Mouse (Mus musculus) cerebellum, adult 9-11 months (tissue): ENCODE results near the gene Sec24c.
"Not testable (repeated sequence)": the region's sequence is repeated elsewhere in the genome, so short reads cannot be mapped to it uniquely, and the experiment has no call there.

Experiments
- DNase-seq: peaks from one replicate; pipeline ENCODE4 v3.0.0; 2022

Sec24c gene

DNA sequence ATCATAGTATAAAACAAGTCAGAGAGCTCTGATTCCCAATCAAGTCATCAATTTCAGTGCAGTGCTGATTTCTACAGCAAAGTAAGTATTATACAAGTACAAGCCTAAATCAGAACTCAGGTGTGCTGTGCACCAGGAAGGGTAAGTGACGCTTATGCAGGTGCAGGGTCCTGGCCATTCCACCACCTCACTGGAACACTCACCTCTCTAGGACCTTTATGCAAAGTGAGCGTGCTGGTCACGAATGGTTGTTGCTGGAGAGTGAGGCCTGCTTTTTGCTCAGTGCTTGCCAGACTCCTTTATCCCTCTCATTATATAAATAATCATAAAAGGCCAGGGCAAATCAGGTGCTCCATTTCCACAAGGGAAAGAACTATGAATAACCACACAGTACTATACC lies 26.3 kb downstream of the Sec24c start:
- DNase-seq: no peak

DNA sequence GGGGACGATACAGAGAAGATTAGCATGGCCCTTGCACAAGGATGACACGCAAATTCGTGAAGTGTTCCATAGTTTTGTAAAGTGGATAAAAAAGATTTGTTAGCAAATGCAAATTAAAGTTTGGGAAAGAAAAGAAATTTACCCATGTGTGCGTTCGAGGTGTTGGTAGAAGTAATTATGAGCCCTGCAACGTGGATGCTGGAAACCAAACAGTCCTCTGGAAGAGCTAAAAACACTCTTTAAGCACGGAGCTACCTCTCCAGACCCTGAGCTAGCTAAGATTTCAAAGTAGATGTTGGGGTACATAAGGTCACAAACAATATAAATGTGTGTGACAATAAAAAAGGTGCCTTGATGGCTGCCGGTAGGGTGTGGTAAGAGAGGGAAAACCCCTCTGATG lies 27.4 kb downstream of the Sec24c start:
- DNase-seq: no peak

DNA sequence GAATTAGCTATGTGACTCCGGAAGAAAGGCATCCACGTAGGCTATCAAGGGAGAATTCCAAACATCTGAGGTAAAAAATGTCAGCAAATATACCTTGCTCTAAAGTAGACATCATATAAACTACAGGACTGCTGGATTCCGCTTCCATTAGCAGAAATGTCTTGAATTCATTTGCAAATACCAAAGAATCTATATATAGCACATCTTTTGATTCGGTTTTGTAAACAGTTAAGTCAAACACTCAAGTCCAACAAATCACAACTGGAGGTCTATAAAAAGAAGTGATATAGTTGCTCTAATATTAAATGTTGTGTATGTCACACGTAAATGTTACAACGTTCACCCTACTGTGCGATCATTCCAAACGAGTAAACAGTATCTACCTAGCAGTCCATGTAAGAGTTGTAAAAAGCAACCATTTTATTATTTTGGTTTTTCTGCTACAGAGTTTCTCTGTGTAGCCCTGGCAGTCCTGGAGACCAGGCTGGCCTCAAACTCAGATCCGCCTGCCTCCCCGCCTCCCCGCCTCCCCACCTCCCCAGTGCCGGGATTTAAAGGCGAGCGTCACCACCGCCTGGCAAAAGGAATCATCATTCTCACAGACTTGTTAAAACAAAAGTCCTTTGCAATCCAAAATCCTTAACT lies 28.1 kb downstream of the Sec24c start:
- no peak for DNase-seq

DNA sequence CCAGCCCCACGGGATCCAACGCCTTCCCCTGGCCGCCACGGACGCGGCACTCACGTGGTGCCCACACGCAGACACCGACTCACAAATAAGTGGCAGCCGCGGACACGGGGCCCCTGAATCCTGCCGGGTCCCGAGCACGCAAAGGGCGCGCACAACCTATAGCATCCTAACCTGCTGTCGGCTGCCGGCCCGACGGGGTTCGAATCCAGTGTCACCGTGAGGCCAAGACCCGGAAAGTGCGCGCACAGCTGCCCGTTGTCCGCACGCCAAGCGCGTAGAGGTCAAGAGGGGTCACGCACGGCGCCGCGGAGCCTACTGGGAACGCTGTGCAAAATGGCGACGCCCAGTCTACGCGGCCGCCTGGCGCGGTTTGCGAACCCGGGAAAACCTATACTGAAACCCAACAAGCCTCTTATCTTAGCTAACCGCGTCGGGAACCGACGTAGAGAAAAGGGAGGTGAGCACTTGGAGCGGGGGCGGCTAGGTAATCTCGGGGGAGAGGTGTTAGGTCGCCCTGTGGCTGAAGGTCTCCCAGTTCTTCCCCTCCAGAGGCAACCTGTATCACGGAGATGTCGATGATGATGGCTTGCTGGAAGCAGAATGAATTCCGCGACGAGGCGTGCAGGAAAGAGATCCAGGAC lies 28.8 kb downstream of the Sec24c start, which contains the start of gene Chchd1:
TSS of gene Chchd1 (plus strand) at position 266 of the 641 bp plus-strand sequence.
- DNase-seq: peak; percentile 88

DNA sequence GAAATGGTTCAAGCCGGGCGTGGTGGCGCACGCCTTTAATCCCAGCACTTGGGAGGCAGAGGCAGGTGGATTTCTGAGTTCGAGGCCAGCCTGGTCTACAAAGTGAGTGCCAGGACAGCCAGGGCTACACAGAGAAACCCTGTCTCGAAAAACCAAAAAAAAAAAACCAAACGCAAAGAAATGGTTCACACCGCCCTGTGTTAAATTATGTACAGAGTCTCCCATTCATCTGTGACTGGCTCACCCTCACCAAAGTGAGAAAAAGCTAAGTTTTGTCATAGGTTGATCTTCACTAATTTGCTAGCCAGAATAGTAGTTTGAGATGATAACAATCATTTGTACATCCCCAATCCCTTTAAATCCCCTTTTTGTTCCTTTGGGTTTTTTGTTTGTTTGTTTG lies 29.4 kb downstream of the Sec24c start:
- not testable (repeated sequence) for DNase-seq

DNA sequence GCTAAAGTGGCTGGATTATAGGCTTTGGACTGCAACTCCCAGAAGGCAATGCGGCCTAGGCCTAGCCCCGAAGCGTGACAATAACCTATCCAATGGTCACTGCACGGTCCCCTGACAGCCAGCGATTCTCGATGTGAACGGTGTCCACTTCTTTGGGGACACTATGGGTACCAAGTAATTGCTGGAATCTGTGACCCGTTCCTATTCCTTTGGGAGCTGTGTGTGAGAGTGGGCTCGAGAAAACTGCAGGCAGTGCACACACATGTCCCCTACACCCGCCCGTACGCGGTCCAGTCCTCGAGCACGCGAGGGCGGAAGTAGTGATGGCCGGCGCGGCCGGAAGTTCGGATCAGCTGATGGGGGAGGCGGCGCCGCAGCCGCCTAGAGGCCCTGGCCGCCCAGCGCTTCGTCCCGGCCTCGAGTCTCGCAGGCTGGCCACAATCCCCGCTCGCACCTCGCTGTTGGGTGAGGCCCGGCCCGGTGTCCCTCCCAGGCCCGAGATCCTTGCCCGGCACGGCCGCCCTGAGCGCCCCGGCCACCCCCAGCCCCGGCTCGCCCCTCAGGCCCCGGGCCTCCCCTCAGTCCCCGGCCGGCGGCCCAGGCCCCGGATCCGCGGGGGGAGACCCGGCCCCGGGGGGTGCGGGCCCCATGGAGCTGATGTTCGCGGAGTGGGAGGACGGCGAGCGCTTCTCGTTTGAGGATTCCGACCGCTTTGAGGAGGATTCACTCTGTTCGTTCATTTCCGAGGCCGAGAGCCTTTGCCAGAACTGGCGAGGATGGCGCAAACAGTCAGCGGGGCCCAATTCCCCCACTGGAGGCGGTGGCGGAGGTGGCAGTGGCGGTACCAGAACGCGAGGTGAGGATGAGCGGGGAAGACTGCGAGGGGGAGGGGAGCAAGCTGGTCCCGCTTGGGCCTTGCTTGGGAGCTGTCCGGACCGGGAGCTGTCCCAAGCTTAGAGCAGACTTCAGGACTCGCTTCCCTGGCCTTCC lies 33.4 kb downstream of the Sec24c start, which contains the start of gene Zswim8:
TSS of gene Zswim8 (plus strand) at position 352 of the 990 bp plus-strand sequence.
- DNase-seq: peak; percentile 91

DNA sequence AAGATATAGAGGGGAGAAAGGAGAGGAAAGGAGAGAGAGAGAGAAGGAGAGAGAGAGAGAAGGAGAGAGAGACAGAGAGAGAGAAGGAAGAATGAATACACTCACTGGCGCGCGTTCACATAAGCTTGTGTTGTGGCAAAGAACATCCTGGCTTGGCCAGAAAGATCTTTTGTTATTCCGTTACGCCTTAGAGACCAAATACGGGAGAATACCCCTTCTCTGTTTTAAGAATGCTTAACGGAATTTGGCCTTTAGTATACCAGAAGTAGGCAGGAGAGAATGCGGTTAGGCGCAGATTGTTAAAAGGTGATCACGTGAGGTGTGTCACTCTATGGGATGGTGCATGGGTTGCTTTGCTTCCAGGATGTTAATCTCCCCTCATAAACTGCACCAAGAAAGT lies 34.1 kb downstream of the Sec24c start:
- DNase-seq: no peak

DNA sequence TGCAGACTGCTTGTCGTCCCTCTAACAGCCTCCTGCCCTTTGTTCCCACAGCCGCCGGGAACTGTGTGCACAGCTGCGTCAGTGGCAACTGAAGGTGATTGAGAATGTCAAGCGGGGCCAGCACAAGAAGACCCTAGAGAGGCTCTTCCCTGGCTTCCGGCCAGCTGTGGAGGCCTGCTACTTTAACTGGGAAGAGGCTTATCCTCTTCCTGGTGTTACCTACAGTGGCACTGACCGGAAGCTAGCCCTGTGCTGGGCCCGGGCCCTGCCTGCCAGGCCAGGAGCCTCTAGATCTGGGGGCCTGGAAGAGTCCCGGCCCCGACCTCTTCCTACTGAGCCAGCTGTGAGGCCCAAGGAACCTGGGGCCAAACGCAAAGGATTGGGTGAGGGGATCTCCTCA lies 39.7 kb downstream of the Sec24c start:
- no peak for DNase-seq

DNA sequence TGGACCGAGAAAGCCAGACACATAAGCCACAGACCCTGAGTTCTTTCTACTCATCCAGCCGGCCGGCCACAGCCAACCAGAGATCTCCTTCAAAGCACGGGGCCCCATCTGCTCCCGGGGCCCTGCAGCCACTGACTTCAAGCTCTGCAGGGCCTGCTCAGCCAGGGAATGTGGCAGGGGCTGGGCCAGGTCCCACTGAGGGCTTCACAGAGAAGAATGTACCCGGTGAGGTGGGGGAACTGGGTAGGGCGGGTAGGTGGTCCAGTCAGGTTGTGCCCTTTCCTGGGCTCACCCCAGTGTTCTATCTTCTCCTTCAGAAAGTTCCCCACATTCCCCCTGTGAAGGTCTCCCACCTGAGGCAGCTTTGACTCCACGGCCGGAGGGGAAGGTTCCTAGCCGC lies 44.3 kb downstream of the Sec24c start:
- DNase-seq: no peak

DNA sequence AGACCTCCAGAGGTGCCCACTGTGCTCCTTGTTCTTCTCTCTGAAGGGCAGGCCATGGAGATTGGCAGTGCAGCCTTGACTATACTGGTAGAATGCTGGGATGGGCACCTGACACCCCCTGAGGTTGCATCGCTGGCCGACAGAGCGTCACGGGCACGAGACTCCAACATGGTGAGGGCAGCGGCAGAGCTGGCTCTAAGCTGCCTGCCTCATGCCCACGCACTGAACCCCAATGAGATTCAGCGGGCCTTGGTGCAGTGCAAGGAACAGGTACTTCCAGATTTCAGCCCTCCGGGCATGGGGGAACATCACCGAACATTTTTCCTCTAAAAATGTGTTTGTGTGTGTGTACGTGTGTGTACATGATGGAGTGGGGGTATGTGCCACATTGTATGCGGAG lies 45.7 kb downstream of the Sec24c start:
- DNase-seq: no peak

DNA sequence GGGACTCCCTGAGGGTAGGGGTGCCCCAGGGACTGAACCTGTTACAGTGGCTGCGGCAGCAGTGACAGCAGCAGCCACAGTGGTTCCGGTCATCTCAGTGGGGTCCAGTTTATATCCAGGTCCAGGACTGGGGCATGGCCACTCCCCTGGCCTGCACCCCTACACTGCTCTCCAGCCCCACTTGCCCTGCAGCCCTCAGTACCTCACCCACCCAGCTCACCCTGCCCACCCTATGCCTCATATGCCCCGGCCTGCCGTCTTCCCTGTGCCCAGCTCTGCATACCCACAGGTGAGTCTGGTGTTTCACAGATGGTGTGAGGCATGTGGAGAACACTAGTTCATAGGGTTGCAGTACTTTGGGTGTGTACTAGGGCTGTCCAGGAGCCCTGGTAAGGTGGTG lies 47.3 kb downstream of the Sec24c start:
- no peak for DNase-seq

DNA sequence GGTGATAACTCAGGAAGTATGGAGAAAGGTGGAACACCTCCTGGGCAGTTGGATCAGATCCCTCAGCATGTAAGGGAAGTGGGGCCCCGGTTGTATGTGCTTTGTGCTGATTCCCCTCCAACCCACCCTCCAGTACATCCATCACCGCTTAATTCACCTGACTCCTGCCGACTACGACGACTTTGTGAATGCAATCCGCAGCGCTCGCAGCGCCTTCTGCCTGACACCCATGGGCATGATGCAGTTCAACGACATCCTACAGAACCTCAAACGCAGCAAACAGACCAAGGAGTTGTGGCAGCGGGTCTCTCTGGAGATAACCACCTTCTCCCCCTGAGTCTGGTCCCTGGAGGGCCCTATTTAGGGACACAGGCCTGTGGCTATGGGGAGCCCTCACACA lies 48.9 kb downstream of the Sec24c start:
- DNase-seq: no peak

DNA sequence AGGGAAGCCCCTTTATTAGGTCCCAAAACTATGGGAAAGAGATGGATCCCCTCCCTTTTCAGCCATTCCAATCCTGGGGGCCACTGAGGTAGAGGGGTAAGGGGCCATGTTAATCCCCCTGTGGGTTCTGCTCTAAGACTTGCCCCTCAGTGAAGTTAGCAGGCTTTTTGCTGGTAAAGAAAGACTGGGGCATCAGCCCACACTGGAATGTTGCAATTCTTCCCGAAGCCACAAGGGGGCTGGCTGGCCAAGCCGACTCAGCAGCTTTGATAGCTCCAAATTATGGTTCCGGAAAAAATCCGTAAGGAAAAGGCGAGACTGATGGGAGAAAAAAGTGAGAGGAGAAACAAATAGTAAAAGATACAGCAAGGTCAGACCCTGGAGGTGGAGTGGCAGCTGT lies 49.9 kb downstream of the Sec24c start:
- peak; percentile 57 for DNase-seq

DNA sequence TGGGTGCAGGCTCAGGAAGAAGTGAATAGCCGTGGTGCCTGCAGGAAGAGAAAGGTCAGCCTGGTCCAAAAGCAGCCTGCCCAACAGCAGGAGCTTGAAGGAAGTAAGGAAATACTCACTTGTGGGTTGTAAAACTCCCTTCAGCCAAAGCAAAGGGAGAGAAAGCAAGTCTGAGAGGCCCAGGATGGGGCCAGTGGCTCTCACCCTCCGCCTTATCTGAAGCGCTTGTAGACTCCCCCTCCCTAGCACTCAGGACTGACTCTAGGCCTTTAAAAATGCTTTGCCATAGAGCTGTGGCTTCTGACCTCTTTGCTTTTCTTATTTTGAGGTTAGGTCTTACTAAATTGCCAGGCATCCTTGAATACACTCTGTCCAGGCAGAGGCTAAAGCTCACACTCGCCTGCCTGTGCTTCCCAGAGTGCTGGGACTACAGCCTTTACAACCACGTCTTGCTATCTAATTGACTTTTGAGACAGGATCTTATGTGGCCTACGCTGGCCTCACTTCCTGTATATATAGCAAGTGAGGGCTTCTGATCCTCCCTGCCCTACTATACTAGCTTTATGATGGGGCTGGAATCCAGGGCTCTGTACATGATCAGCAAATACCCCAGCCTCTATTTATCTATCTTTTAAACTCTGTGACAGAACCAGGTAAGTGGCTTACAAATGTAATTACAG lies 51.7 kb downstream of the Sec24c start:
- DNase-seq: no peak

DNA sequence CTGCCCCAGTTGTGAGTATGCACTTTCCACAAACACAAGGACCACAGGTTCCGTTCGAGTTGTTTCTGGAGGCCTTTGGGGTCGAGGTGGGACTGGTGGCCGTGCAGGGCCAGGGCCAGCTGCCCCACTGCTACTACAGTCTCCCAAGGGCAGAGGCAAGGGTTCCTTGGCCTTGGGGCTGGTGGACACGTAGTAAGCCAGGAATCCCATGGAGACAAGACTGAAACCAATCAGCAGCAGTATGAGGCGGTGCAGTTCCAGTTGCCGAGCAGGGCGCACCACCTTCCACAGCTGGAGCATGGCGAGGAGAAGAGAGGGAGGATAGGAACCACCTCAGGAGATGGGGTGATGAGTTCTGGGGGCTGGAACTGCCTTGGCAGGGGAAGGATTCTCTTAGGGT lies 55.8 kb downstream of the Sec24c start:
- DNase-seq: no peak

DNA sequence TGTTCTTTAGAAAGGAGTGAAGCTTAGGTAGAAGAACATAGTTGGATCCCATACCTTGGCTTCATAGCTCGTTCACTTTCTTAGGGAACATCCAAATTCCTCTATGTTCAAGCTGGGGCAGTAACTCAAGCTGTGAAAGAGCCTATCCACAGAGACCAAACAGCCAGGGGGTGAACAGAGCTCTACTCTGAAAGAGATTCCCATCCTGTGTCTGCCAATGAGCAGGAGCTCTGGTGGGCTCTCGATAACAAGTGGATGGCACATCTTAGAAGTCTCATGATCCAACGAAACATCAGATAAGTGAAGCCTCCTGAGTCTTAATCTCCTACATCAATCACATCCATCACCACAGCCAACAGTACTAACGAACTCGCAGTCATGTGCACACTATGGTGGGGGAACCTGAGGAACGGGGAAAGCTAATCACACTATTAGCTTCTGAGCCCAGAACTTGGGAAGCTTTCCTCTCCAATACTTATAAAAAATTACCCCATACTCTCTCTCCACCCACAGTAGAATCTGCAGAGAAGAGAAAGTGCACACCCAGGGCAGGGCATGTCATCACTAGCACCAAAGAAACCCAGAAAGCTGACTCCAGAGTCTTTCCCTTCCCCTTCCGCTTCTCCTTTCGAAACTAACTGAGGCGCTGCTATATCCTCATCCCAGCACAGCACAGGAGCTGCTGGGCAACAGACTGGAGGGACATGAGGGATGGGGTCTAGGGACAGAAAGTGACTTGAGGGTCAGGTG lies 56.9 kb downstream of the Sec24c start:
- no peak for DNase-seq

DNA sequence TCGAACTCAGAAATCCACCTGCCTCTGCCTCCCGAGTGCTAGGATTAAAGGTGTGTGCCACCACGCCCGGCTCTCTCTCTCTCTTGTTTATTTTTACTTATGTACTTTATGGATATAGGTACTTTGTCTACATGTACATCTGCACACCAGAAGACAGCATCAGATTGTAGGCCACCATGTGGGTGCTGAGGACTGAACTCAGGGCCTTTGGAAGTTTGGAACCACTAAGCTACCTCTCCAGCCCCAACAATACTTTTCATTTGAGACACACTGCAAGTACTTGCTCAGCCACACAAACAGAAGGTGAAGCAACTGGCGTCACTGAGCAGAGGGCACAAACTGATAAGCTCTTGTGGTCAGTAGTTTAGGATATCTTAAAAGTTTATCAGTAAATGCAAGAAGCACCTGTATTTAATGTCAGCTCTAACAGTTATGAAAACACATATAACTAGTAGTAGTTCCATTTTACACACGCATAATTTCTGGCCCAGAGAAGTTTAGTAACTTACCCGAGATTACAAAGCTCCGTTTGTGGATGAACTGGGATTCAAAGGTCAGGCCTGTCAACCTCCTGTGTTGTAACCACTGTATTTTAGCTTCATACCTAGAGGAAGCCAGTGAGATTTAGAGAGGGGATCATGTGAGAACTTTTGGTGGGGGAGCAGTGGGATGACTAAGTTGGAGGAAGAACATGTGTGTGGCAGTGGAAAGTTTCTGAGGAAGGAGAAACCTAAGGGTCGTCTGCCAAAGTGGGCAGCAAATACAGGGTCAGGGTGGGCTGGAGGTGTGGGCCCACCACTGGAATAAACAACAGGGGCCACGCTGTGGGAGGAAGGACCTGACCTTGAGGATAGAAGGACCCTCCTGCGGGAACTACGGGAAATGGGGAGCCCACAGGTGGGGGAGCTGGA lies 59.2 kb downstream of the Sec24c start:
- DNase-seq: no peak

DNA sequence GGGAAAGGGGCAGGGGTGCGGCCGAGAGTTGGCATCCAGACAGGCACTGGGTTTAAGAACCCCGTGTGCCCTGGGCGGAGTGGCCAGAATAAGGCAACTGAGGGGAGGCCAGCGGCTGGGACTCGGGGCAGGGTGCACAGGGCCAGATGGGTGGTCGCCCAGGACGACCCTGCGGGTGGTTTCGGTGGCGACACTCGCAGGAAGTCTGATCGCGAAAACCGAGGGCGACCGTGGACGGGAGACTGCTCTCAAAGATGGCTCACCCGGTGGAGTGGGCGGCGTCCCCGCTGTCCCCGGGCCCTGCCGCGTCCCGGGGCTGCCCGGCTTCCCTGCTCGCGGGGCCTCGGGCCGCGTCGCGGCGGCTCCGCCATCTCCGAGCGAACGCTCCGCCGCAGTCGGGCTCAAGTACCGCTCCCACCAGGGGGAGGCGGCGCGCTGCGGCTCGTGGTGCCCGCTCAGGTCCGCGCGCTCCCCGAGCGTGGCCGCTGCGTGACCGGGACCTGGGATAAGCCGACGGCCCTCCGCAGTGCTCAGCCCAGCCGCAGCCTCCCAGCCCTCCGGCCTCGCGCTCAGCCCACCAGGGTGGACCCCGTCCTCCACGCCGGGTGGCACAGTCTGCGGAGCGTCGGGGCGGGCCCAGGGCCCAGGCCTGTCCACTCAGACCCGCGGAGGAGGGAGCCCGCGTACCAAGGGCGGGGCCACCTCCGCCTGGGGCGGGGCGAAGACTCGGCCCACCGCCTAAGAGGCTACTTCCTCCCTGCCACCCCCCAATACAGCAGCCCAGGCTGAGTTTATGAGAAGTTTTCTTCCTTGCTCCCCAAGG lies 60.1 kb downstream of the Sec24c start, which contains the start of gene Ndst2:
TSS of gene Ndst2 (minus strand) at position 611 of the 823 bp plus-strand sequence.
- peak; percentile 92 for DNase-seq

DNA sequence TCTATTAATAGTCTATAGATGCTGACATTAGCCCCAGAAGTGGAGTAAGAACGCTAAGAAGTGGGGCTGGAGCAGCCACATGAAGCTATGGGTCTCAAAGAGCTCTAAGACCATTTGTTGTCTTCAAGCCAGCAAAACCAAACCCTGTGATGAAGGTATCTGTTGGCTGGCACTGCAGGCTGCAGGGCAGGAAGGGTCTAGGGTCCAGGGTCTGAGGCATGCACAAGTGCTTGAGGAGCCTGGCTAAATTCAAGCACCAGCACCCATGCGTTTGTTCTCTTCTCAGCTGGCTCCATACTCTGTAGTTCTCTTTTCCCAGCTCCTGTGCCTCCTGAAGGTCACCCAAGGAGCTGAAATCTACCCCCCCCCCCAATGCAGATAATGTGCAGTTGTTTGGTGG lies 60.9 kb downstream of the Sec24c start:
- peak; percentile 56 for DNase-seq

DNA sequence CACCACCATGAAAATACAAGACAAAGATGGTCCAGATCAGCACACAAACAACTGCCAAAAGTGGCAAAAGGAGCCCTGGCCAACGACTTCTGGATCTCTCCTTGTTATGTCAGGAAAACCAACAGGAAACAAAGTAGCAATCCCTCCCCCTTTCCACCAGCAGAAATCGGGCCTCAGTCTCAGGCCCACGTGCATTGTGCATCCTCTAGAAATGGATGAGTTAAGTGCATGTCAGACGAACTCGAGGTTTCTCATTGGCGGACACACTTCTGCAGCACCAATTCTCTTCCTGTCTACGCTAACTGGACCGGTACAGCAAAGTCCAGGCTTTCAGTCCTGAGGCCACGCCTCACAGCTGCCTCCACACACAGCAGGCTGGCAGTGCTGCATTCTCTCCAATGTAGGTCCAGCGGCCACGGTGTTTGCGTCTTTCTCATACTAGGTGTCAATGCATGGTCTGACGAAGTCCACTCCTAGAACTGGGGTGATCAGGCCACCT lies 61.8 kb downstream of the Sec24c start:
- DNase-seq: no peak
